ENCODE assay signal across 15 mouse cellular contexts in genomic region chr14:76198406-76198805, GRCm38 (mm10).
"Had no signal": no experiment of that assay in that cellular context is flagged by ENCODE, and none has a peak within 500 bp of the region (broad histone marks: within the 10 kb centered on the region; RNA-seq: fewer than 3 reads in every experiment).

No protein-coding gene starts in this region.

- H3K4me3 ChIP-seq: neural tube, embryonic 15.5 days; stomach, embryonic 15.5 days had no signal

- H3K9ac ChIP-seq: neural tube, embryonic 15.5 days; stomach, embryonic 15.5 days had no signal

- H3K4me1 ChIP-seq: neural tube, embryonic 15.5 days had no signal

- DNase-seq: retina, postnatal 1 day; right cerebral cortex, adult 18-20 months; right cerebral cortex, postnatal 14 days; right cerebral cortex, postnatal 25 days; right cerebral cortex, postnatal 4 days; spleen, adult 18-20 months; thymus, adult 18-20 months; thymus, adult 2 months; thymus, postnatal 14 days; thymus, postnatal 25 days; thymus, postnatal 36 days; thymus, postnatal 4 days had no signal

- H3K27ac ChIP-seq: neural tube, embryonic 15.5 days; stomach, embryonic 15.5 days; stomach, postnatal 0 days had no signal

- H3K36me3 ChIP-seq: neural tube, embryonic 15.5 days; stomach, embryonic 15.5 days had no signal

- H3K27me3 ChIP-seq: neural tube, embryonic 15.5 days; stomach, embryonic 15.5 days had no signal

- H3K9me3 ChIP-seq: neural tube, embryonic 15.5 days; stomach, embryonic 15.5 days had no signal

- H3K4me2 ChIP-seq: neural tube, embryonic 15.5 days; stomach, embryonic 15.5 days had no signal
